29 mouse cellular contexts compared by ENCODE assay signal in genomic region chr12:12180986-12181385, GRCm38 (mm10).
DNase-seq lines count a peak whose midpoint lies in the region; ATAC-seq and TF ChIP-seq lines count a peak whose summit lies in the region.
"Had no signal": no experiment of that assay in that cellular context is flagged by ENCODE, and none has a peak within 500 bp of the region (broad histone marks: within the 10 kb centered on the region; RNA-seq: fewer than 3 reads in every experiment).

No protein-coding gene starts in this region.

- H3K9ac ChIP-seq in heart, embryonic 11.5 days (ENCODE audit: low read depth, low read length) = no peak overlapping the region
- H3K9ac ChIP-seq: embryonic facial prominence, embryonic 12.5 days; embryonic facial prominence, embryonic 15.5 days; forebrain, embryonic 12.5 days; forebrain, embryonic 15.5 days; hindbrain, embryonic 13.5 days had no signal

- intact Hi-C loops in left cerebral cortex, adult 2 months (cut with DNase I) = no loop called here

- no peaks in the 10 kb centered on the region for H3K36me3 ChIP-seq in heart, embryonic 11.5 days (ENCODE audit: control insufficient read depth, insufficient read depth, low read length)
- H3K36me3 ChIP-seq: embryonic facial prominence, embryonic 12.5 days; embryonic facial prominence, embryonic 15.5 days; forebrain, embryonic 12.5 days; forebrain, embryonic 15.5 days; G1E; heart, embryonic 10.5 days; hindbrain, embryonic 10.5 days; hindbrain, embryonic 13.5 days had no signal

- no peak for ATAC-seq in heart, embryonic 11.5 days (replicated peaks; ENCODE audit: insufficient number of reproducible peaks, low FRiP score, low TSS enrichment)
- ATAC-seq: forebrain, embryonic 15.5 days; hindbrain, embryonic 16.5 days; Patski had no signal

- peaks cover 31% of the 10 kb centered on the region for H3K4me1 ChIP-seq in heart, embryonic 11.5 days (ENCODE audit: control insufficient read depth, insufficient read depth, low read length)
- H3K4me1 ChIP-seq: embryonic facial prominence, embryonic 15.5 days had no signal

- TF ChIP-seq CTCF in left cerebral cortex, adult 2 months (IDR thresholded peaks at IDR 0.05) = no peak

- H3K4me3 ChIP-seq in heart, embryonic 11.5 days (ENCODE audit: low read depth, low read length) = no peak overlapping the region
- H3K4me3 ChIP-seq in left cerebral cortex, adult 2 months = no peak overlapping the region
- H3K4me3 ChIP-seq: embryonic facial prominence, embryonic 12.5 days; embryonic facial prominence, embryonic 15.5 days; erythroblast, embryonic 14.5 days; forebrain, embryonic 12.5 days; forebrain, embryonic 15.5 days; gastrocnemius, adult 2 months; heart, adult 2 months; heart, embryonic 10.5 days; hindbrain, embryonic 10.5 days; hindbrain, embryonic 13.5 days had no signal

- no peak overlapping the region for H3K4me2 ChIP-seq in heart, embryonic 11.5 days
- H3K4me2 ChIP-seq: embryonic facial prominence, embryonic 12.5 days; embryonic facial prominence, embryonic 15.5 days; forebrain, embryonic 12.5 days; forebrain, embryonic 15.5 days; hindbrain, embryonic 13.5 days had no signal

- no peaks in the 10 kb centered on the region for H3K9me3 ChIP-seq in heart, embryonic 11.5 days (replicated peaks; ENCODE audit: control insufficient read depth, low read length)
- H3K9me3 ChIP-seq: embryonic facial prominence, embryonic 12.5 days; embryonic facial prominence, embryonic 15.5 days; forebrain, embryonic 12.5 days; forebrain, embryonic 15.5 days; heart, embryonic 10.5 days; hindbrain, embryonic 10.5 days; hindbrain, embryonic 13.5 days had no signal

- WGBS in heart, embryonic 11.5 days (ENCODE audit: insufficient replicate concordance) = 28% methylated on average over 1 of the region's 1 CpGs

- H3K27ac ChIP-seq in heart, embryonic 11.5 days (ENCODE audit: low read depth, low read length) = peak overlapping the region; percentile 10; the same call in 1 of the 2 replicates
- H3K27ac ChIP-seq in left cerebral cortex, adult 2 months = no peak overlapping the region; the same call in 1 of the 2 replicates
- H3K27ac ChIP-seq: embryonic facial prominence, embryonic 12.5 days; embryonic facial prominence, embryonic 15.5 days; forebrain, embryonic 12.5 days; forebrain, embryonic 15.5 days; gastrocnemius, adult 2 months; heart, adult 2 months; heart, embryonic 10.5 days; hindbrain, embryonic 10.5 days; hindbrain, embryonic 13.5 days had no signal

- DNase-seq in heart, adult 18-20 months = no peak
- peak; percentile 66 for DNase-seq in left cerebral cortex, adult 11 months (ENCODE audit: low spot score)
- DNase-seq in left cerebral cortex, adult 2 months (ENCODE audit: extremely low spot score in 1 of 2, low spot score in 2 of 2) = no peak
- peak; percentile 63 for DNase-seq in right cerebral cortex, adult 18-20 months
- DNase-seq in right cerebral cortex, postnatal 25 days = no peak
- DNase-seq in telencephalon, adult 2 months (ENCODE audit: low read depth, low spot score) = peak; percentile 85
- DNase-seq: B cell, adult 2 months; cerebellum, adult 11 months; cerebellum, adult 2 months; cerebellum, adult 9-11 months; cerebellum, postnatal 25 days; gastrocnemius, adult 2 months; gastrocnemius, postnatal 14 days; heart, adult 2 months; heart, postnatal 10 days; heart, postnatal 36 days had no signal

- H3K27me3 ChIP-seq in heart, embryonic 11.5 days (ENCODE audit: control insufficient read depth, insufficient read depth, low read length) = no peaks in the 10 kb centered on the region
- H3K27me3 ChIP-seq: CH12.LX; embryonic facial prominence, embryonic 12.5 days; embryonic facial prominence, embryonic 15.5 days; forebrain, embryonic 12.5 days; forebrain, embryonic 15.5 days; hindbrain, embryonic 13.5 days had no signal

Comparison
In these comparisons a context has a peak if more than half of its experiments do, and no peak if none do; other contexts are left out.
1. DNase-seq: peak in left cerebral cortex, adult 11 months (single experiment), right cerebral cortex, adult 18-20 months (single experiment) and telencephalon, adult 2 months (single experiment); none in heart, adult 18-20 months (0 of 2), left cerebral cortex, adult 2 months (0 of 2) and right cerebral cortex, postnatal 25 days (single experiment).